Comparison of ENCODE assay signal across 8 mouse cellular contexts in the genomic region with DNA sequence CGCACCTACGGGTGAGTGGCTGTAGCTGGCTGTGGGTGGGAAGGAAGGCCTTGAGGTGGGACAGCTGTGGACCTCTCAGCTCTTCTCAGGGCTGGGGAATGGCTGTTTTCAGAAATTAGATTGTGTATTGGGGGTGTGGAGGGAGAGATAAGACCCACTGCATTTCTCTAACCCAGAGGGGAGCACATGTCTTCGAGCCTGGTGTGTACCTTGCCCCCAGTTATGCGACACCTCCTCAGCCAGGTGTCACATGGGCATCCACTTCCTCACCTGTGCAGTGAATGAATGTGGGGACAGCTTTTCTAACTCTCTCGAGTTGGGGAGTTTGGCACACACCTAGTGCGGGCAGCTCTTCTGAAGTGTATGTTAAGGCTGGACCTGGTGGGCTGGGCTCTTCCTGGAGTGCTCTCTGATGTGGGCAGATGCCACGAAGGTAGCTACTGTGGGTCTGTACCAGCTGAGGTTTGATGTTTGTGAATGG. TPM values are rescaled to one million over a fixed set of nuclear protein-coding genes. Genes with fewer than 3 reads are reported as not detected.
A peak's percentile ranks its signal among the peaks of the same experiment; 100 is the strongest.
DNase-seq lines count a peak whose midpoint lies in the region; ATAC-seq and TF ChIP-seq lines count a peak whose summit lies in the region.

No protein-coding gene starts in this region.

- WGBS in lung, embryonic 14.5 days, result 68% methylated on average over 7 of the region's 7 CpGs
- 85% methylated on average over 7 of the region's 7 CpGs for WGBS in limb, embryonic 11.5 days
- WGBS in neural tube, embryonic 15.5 days, result 89% methylated on average over 7 of the region's 7 CpGs

- no peaks in the 10 kb centered on the region for H3K27me3 ChIP-seq in lung, embryonic 14.5 days (ENCODE audit: insufficient read depth, low read length)
- no peaks in the 10 kb centered on the region for H3K27me3 ChIP-seq in limb, embryonic 11.5 days (ENCODE audit: control insufficient read depth, insufficient read depth, low read length)
- H3K27me3 ChIP-seq in neural tube, embryonic 15.5 days (replicated peaks), result peaks cover 26% of the 10 kb centered on the region

- DNase-seq in lung, embryonic 14.5 days, result no peak
- no peak for DNase-seq in lung, postnatal 14 days
- no peak for DNase-seq in limb, embryonic 11.5 days (ENCODE audit: low spot score)
- no peak for DNase-seq in gastrocnemius, postnatal 14 days
- no peak for DNase-seq in urinary bladder, postnatal 25 days (ENCODE audit: low spot score)
- DNase-seq in layer of hippocampus, adult 2 months (ENCODE audit: low spot score in 2 of 2), result no peak

- no peak for TF ChIP-seq POLR2A in embryonic fibroblast, embryonic 13.5 days (IDR thresholded peaks at IDR 0.05; ENCODE audit: low read depth, low read length)

- H3K4me3 ChIP-seq in lung, embryonic 14.5 days (ENCODE audit: low read depth, low read length), result peak overlapping the region; percentile 76
- peak overlapping the region; percentile 61 for H3K4me3 ChIP-seq in embryonic fibroblast, embryonic 13.5 days (ENCODE audit: insufficient read depth, low read length)
- peak overlapping the region; percentile 77 for H3K4me3 ChIP-seq in limb, embryonic 11.5 days (ENCODE audit: low read depth, low read length)
- peak overlapping the region; percentile 91 for H3K4me3 ChIP-seq in neural tube, embryonic 15.5 days (replicated peaks)
- H3K4me3 ChIP-seq in layer of hippocampus, adult 2 months, result no peak overlapping the region

- peaks cover 27% of the 10 kb centered on the region for H3K4me1 ChIP-seq in lung, embryonic 14.5 days (ENCODE audit: insufficient read depth)
- H3K4me1 ChIP-seq in embryonic fibroblast, embryonic 13.5 days (ENCODE audit: control insufficient read depth, insufficient read depth, low read length), result peaks cover 3% of the 10 kb centered on the region
- peaks cover 26% of the 10 kb centered on the region for H3K4me1 ChIP-seq in limb, embryonic 11.5 days (ENCODE audit: control insufficient read depth, insufficient read depth, low read length)
- peaks cover 73% of the 10 kb centered on the region for H3K4me1 ChIP-seq in neural tube, embryonic 15.5 days

- peak overlapping the region; percentile 90 for H3K4me2 ChIP-seq in lung, embryonic 14.5 days
- peak overlapping the region; percentile 71 for H3K4me2 ChIP-seq in limb, embryonic 11.5 days (ENCODE audit: low read depth, severe bottlenecking)
- peak overlapping the region; percentile 72 for H3K4me2 ChIP-seq in neural tube, embryonic 15.5 days

- no peak overlapping the region for H3K27ac ChIP-seq in lung, embryonic 14.5 days (ENCODE audit: low read depth)
- H3K27ac ChIP-seq in embryonic fibroblast, embryonic 13.5 days (ENCODE audit: insufficient read depth, low read length), result no peak overlapping the region
- no peak overlapping the region for H3K27ac ChIP-seq in limb, embryonic 11.5 days (replicated peaks; ENCODE audit: low read depth, low read length)
- H3K27ac ChIP-seq in neural tube, embryonic 15.5 days (replicated peaks), result no peak overlapping the region
- H3K27ac ChIP-seq in layer of hippocampus, adult 2 months, result no peak overlapping the region

- H3K9me3 ChIP-seq in lung, embryonic 14.5 days (ENCODE audit: low read depth, low read length), result no peaks in the 10 kb centered on the region
- H3K9me3 ChIP-seq in limb, embryonic 11.5 days (ENCODE audit: control insufficient read depth, low read length), result no peaks in the 10 kb centered on the region
- no peaks in the 10 kb centered on the region for H3K9me3 ChIP-seq in neural tube, embryonic 15.5 days (replicated peaks)

- peak overlapping the region; percentile 65 for H3K9ac ChIP-seq in lung, embryonic 14.5 days
- no peak overlapping the region for H3K9ac ChIP-seq in limb, embryonic 11.5 days (ENCODE audit: low read length)
- H3K9ac ChIP-seq in neural tube, embryonic 15.5 days (replicated peaks), result 0 out of 2 replicates have a peak overlapping the region, but pooled peaks have one; percentile 76

- TF ChIP-seq CTCF in lung, embryonic 14.5 days (IDR thresholded peaks at IDR 0.05; ENCODE audit: low read depth), result no peak
- TF ChIP-seq CTCF in embryonic fibroblast, embryonic 13.5 days (IDR thresholded peaks at IDR 0.05; ENCODE audit: borderline replicate concordance, insufficient read depth, low read length), result no peak
- TF ChIP-seq CTCF in layer of hippocampus, adult 2 months (conservative IDR thresholded peaks at IDR 0.05), result no peak

- ATAC-seq in lung, embryonic 14.5 days (ENCODE audit: insufficient read depth), result no peak
- ATAC-seq in limb, embryonic 11.5 days (ENCODE audit: insufficient number of reproducible peaks, low FRiP score, low TSS enrichment, low read depth), result no peak
- no peak for ATAC-seq in neural tube, embryonic 15.5 days (ENCODE audit: low FRiP score)

- intact Hi-C loops in gastrocnemius, postnatal 14 days (cut with DNase I; ENCODE audit: low total_unique reads), result no loop called here

- peaks cover 41% of the 10 kb centered on the region for H3K36me3 ChIP-seq in lung, embryonic 14.5 days (ENCODE audit: insufficient read depth)
- H3K36me3 ChIP-seq in limb, embryonic 11.5 days (ENCODE audit: control insufficient read depth, insufficient read depth, low read length), result peaks cover 6% of the 10 kb centered on the region
- no peaks in the 10 kb centered on the region for H3K36me3 ChIP-seq in neural tube, embryonic 15.5 days

RNA-seq across cellular contexts. Expression of gene Rbm38, which starts 3.1 kb away (rescaled TPM):
- 45.6 and 45.8 TPM in 2 replicates for polyA plus RNA-seq in lung, embryonic 14.5 days (2014; fragmentation: Nextera tagmentation; extraction: Ambion mirVana)
- polyA plus RNA-seq in embryonic fibroblast, embryonic 13.5 days (2011; ENCODE audit: insufficient read length, low read depth, missing spikeins), result 7.2 and 10.9 TPM in 2 replicates
- 66.5 and 69.4 TPM in 2 replicates for polyA plus RNA-seq in limb, embryonic 11.5 days (2014; fragmentation: Nextera tagmentation; extraction: Ambion mirVana)
- 11.5 and 22.7 TPM in 2 replicates for polyA plus RNA-seq in neural tube, embryonic 15.5 days (2015; fragmentation: Nextera tagmentation; extraction: Ambion mirVana)
- 100 to 1,000 TPM; 132 to 175 TPM for total RNA-seq in gastrocnemius, postnatal 14 days (2021)
- total RNA-seq in layer of hippocampus, adult 2 months (2021), result 1 to 10 TPM; 3.0 to 4.5 TPM

RNA-seq across cellular contexts. Expression of gene Rae1, which starts 23.5 kb away (rescaled TPM):
- polyA plus RNA-seq in lung, embryonic 14.5 days (2014; fragmentation: Nextera tagmentation; extraction: Ambion mirVana), result 137 and 142 TPM in 2 replicates
- 54.8 and 57.4 TPM in 2 replicates for polyA plus RNA-seq in embryonic fibroblast, embryonic 13.5 days (2011; ENCODE audit: insufficient read length, low read depth, missing spikeins)
- 172 and 174 TPM in 2 replicates for polyA plus RNA-seq in limb, embryonic 11.5 days (2014; fragmentation: Nextera tagmentation; extraction: Ambion mirVana)
- 109 and 117 TPM in 2 replicates for polyA plus RNA-seq in neural tube, embryonic 15.5 days (2015; fragmentation: Nextera tagmentation; extraction: Ambion mirVana)
- total RNA-seq in gastrocnemius, postnatal 14 days (2021), result 10 to 100 TPM; 20.0 to 23.6 TPM
- 10 to 100 TPM; 76.7 to 90.6 TPM for total RNA-seq in layer of hippocampus, adult 2 months (2021)

RNA-seq across cellular contexts. Expression of gene Spo11, which starts 45.9 kb away (rescaled TPM):
- polyA plus RNA-seq in lung, embryonic 14.5 days (2014; fragmentation: Nextera tagmentation; extraction: Ambion mirVana), result 0.13 and 0.15 TPM in 2 replicates
- polyA plus RNA-seq in embryonic fibroblast, embryonic 13.5 days (2011; ENCODE audit: insufficient read length, low read depth, missing spikeins), result not detected in 2 replicates
- polyA plus RNA-seq in limb, embryonic 11.5 days (2014; fragmentation: Nextera tagmentation; extraction: Ambion mirVana), result 0.95 and 1.7 TPM in 2 replicates
- 0.44 and 1.1 TPM in 2 replicates for polyA plus RNA-seq in neural tube, embryonic 15.5 days (2015; fragmentation: Nextera tagmentation; extraction: Ambion mirVana)
- total RNA-seq in gastrocnemius, postnatal 14 days (2021), result under 1 TPM in 1 of 2 experiments, not detected in 1; 0.11 TPM
- total RNA-seq in layer of hippocampus, adult 2 months (2021), result under 1 TPM in 1 of 2 experiments, not detected in 1; 0.29 TPM
